Mouse (Mus musculus) embryonic fibroblast, embryonic 13.5 days (primary cell): ENCODE measurements around the gene Esrra.

Experiments used
- CTCF ChIP-seq: IDR thresholded peaks from 2 replicates; pipeline ENCODE4 v1.5.1; 2011; ENCODE audit warnings: mild to moderate bottlenecking, control low read depth, low read length, moderate library complexity, borderline replicate concordance; ENCODE audit not compliant: insufficient read depth
- POLR2A ChIP-seq: IDR thresholded peaks from 2 replicates; pipeline ENCODE4 v1.6.1; 2011; ENCODE audit warnings: low read depth, mild to moderate bottlenecking, control low read depth, low read length, moderate library complexity

DNA sequence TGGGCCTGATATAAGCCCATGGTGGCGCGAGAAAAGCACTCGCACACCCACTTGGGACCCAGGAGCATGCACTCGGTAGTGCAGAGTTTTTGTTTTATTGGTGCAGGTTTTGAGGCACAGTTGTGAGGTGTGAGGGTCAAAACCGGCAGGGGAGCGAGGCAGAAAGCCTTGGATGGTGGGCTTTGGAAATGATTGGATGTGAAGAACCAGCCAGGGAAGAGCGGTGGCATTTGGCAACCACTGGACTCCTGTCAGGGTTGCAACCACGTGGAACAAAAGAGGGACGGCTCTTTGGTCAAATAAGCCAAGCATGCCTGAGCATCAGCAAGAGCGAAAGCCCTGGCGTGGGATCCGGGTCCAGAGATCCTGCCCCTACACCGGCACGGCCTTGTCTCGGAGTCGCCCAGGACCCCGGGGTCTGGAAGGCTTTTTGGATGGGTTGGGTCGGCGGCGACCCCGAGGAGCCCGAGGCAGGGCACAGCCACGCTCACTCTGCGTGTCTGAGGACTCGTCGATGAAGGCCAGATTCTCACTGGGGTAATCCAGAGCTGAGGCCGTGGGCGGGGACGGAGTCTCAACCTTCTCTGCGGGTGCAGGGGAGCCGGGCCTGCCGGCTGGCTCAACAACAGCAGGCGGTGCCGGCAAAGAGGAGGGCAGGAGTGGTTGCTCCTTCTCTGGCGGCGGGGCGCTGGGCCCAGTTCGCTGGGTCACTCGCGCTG lies 4.2 kb upstream of the Esrra start:
- TF ChIP-seq CTCF (no peak), POLR2A (no peak)
